Mouse (Mus musculus): Measurements from ENCODE around the gene P4ha3. TPM values are rescaled to one million over a fixed set of nuclear protein-coding genes. Genes with fewer than 3 reads are reported as not detected.

P4ha3 gene
- not detected for polyA plus RNA-seq (2017; shearing (Covaris generic))

GRCm38 (mm10) chr7:100285383-100285782 is at the start of gene P4ha3:
Gene P4ha3, plus strand, starts transcription at chr7:100285520.

Other genes starting within 250 kb of the P4ha3 start
- 38.7 TPM for gene Pold3, start 164.0 kb upstream of the P4ha3 start, polyA plus RNA-seq (2017; shearing (Covaris generic))
- gene Lipt2, start 126.2 kb upstream of the P4ha3 start, polyA plus RNA-seq (2017; shearing (Covaris generic)): 1.3 TPM
- gene Kcne3, start 109.0 kb upstream of the P4ha3 start, polyA plus RNA-seq (2017; shearing (Covaris generic)): not detected
- 17.7 TPM for gene Pgm2l1, start 58.1 kb upstream of the P4ha3 start, polyA plus RNA-seq (2017; shearing (Covaris generic))
- gene C2cd3, start 86.7 kb downstream of the P4ha3 start, polyA plus RNA-seq (2017; shearing (Covaris generic)): 42.6 TPM
- 36.0 TPM for gene Ppme1, start 86.8 kb downstream of the P4ha3 start, polyA plus RNA-seq (2017; shearing (Covaris generic))
- gene Ucp3, start 187.5 kb downstream of the P4ha3 start, polyA plus RNA-seq (2017; shearing (Covaris generic)): not detected
- 925 TPM for gene Ucp2, start 207.8 kb downstream of the P4ha3 start, polyA plus RNA-seq (2017; shearing (Covaris generic))
- 7.3 TPM for gene Dnajb13, start 229.4 kb downstream of the P4ha3 start, polyA plus RNA-seq (2017; shearing (Covaris generic))